In the genomic region with DNA sequence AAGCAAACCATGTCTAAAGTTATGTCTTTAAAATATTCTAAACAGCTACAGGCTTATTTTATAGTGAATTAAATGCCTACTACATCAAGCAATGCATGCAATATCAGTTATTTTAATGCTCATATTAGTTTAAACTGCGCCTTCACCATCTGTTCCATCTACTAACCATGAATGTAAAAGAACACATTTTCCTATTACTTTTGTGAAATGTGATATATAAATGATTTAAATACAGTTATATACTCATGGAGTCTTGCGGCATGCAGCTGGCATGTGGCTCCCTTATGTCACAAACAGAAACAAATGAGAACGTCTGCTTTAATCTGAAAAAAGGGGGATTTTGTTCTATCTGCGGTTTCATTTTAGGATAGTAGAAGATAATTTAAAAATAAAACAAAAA, we compare ENCODE assay signal across 29 mouse cellular contexts.
DNase-seq lines count a peak whose midpoint lies in the region; ATAC-seq lines count a peak whose summit lies in the region.
"Had no signal": no experiment of that assay in that cellular context is flagged by ENCODE, and none has a peak within 500 bp of the region (broad histone marks: within the 10 kb centered on the region; RNA-seq: fewer than 3 reads in every experiment).

No protein-coding gene starts in this region.

- no peak for DNase-seq in forebrain, embryonic 10.5 days (ENCODE audit: extremely low spot score, low spot score)
- DNase-seq in brain, adult 2 months (ENCODE audit: low read depth, low spot score): peak; percentile 24
- peak; percentile 24 for DNase-seq in brain, embryonic 18.5 days (ENCODE audit: low read depth, low spot score)
- peak; percentile 2 for DNase-seq in telencephalon, adult 2 months (ENCODE audit: low read depth, low spot score)
- no peak for DNase-seq in adrenal gland, adult (ENCODE audit: inconsistent age in 2 of 2, low spot score in 1 of 2)
- no peak for DNase-seq in testis, postnatal 14 days (ENCODE audit: low spot score)
- DNase-seq: adrenal gland, adult 2 months; adrenal gland, postnatal 14 days; B cell, adult 2 months; cerebellum, adult 11 months; cerebellum, adult 2 months; cerebellum, adult 9-11 months; cerebellum, postnatal 25 days; gastrocnemius, postnatal 36 days; heart, adult 2 months; heart, postnatal 14 days; heart, postnatal 4 days; kidney, adult 18-20 months had no signal

- H3K4me2 ChIP-seq in forebrain, embryonic 13.5 days: no peak overlapping the region
- H3K4me2 ChIP-seq: embryonic facial prominence, embryonic 13.5 days; heart, embryonic 13.5 days; hindbrain, embryonic 14.5 days had no signal

- H3K9me3 ChIP-seq in forebrain, embryonic 13.5 days (replicated peaks): no peaks in the 10 kb centered on the region
- H3K9me3 ChIP-seq in forebrain, embryonic 10.5 days: no peaks in the 10 kb centered on the region
- H3K9me3 ChIP-seq: embryonic facial prominence, embryonic 13.5 days; G1E; heart, embryonic 10.5 days; heart, embryonic 13.5 days had no signal

- no peak overlapping the region for H3K9ac ChIP-seq in forebrain, embryonic 13.5 days
- H3K9ac ChIP-seq: embryonic facial prominence, embryonic 13.5 days; heart, embryonic 13.5 days; hindbrain, embryonic 14.5 days had no signal

- WGBS in forebrain, embryonic 13.5 days: 85% methylated on average over 4 of the region's 4 CpGs
- WGBS in forebrain, embryonic 10.5 days: 92% methylated on average over 4 of the region's 4 CpGs

- H3K27ac ChIP-seq in forebrain, embryonic 13.5 days: no peak overlapping the region; the same call in 1 of the 2 replicates
- H3K27ac ChIP-seq in forebrain, embryonic 10.5 days: no peak overlapping the region
- H3K27ac ChIP-seq: embryonic facial prominence, embryonic 13.5 days; heart, adult 2 months; heart, embryonic 10.5 days; heart, embryonic 13.5 days; hindbrain, embryonic 14.5 days; hindbrain, postnatal 0 days had no signal

- H3K4me1 ChIP-seq in forebrain, embryonic 13.5 days: no peaks in the 10 kb centered on the region
- no peaks in the 10 kb centered on the region for H3K4me1 ChIP-seq in forebrain, embryonic 10.5 days
- H3K4me1 ChIP-seq: embryonic facial prominence, embryonic 13.5 days; heart, embryonic 10.5 days; heart, embryonic 13.5 days had no signal

- no peak overlapping the region for H3K4me3 ChIP-seq in forebrain, embryonic 13.5 days
- H3K4me3 ChIP-seq in forebrain, embryonic 10.5 days: no peak overlapping the region
- H3K4me3 ChIP-seq: embryonic facial prominence, embryonic 13.5 days; heart, adult 2 months; heart, embryonic 10.5 days; heart, embryonic 13.5 days had no signal

- H3K27me3 ChIP-seq in forebrain, embryonic 13.5 days: no peaks in the 10 kb centered on the region
- no peaks in the 10 kb centered on the region for H3K27me3 ChIP-seq in forebrain, embryonic 10.5 days (ENCODE audit: poor library complexity, severe bottlenecking)
- H3K27me3 ChIP-seq: CH12.LX; embryonic facial prominence, embryonic 13.5 days; heart, embryonic 13.5 days; Patski had no signal

- no peaks in the 10 kb centered on the region for H3K36me3 ChIP-seq in forebrain, embryonic 13.5 days (ENCODE audit: poor library complexity, severe bottlenecking)
- no peaks in the 10 kb centered on the region for H3K36me3 ChIP-seq in forebrain, embryonic 10.5 days (replicated peaks)
- H3K36me3 ChIP-seq: embryonic facial prominence, embryonic 13.5 days; G1E; heart, embryonic 10.5 days; heart, embryonic 13.5 days had no signal

- peak; percentile 66; the same call in 1 of the 2 replicates for ATAC-seq in forebrain, embryonic 13.5 days
- ATAC-seq: hindbrain, postnatal 0 days; inflammation-experienced regulatory T-cells, adult 6 months; intestine, embryonic 16.5 days; Patski had no signal

Comparison
In these comparisons a context has a peak if more than half of its experiments do, and no peak if none do; other contexts are left out.
1. DNase-seq: peak in brain, adult 2 months (single experiment), brain, embryonic 18.5 days (single experiment) and telencephalon, adult 2 months (single experiment); none in forebrain, embryonic 10.5 days (single experiment), adrenal gland, adult (0 of 2) and testis, postnatal 14 days (single experiment).